Mouse (Mus musculus): ENCODE results near the gene Acadl.

DNA sequence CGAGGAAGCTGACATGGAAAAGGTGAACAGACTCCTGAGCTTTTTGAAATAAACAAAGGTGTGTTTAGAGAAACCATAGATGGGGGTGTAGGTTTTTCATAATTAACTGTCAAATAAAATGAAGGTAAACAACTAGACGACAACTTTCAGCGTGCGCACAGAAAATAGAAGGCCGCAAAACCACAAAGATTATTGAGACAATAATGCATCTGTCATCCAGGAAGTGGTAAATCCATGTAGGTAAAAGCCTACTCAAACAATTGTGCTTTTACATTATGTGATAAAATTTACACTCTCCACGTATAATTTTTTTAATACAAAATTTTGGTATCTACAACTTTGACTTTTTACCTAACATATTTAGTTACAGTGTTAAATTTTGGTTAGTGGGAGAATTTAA, 11.7 kb upstream of the Acadl start:
- TF ChIP-seq CTCF (IDR thresholded peaks at IDR 0.05; ENCODE audit: borderline replicate concordance, control insufficient read depth, extremely low read depth, insufficient read depth, low read length, poor library complexity) (no peak), POLR2A (IDR thresholded peaks at IDR 0.05; ENCODE audit: control insufficient read depth, extremely low read depth, insufficient read depth, low read length, poor library complexity) (no peak)
